Mouse (Mus musculus) kidney, adult 18-20 months (tissue): Measurements from ENCODE around the gene Trib3.
A peak's percentile ranks its signal among the peaks of the same experiment; 100 is the strongest.

Source experiments
- DNase-seq: peaks from one replicate; pipeline ENCODE4 v3.0.0; 2021

Trib3 gene

DNA sequence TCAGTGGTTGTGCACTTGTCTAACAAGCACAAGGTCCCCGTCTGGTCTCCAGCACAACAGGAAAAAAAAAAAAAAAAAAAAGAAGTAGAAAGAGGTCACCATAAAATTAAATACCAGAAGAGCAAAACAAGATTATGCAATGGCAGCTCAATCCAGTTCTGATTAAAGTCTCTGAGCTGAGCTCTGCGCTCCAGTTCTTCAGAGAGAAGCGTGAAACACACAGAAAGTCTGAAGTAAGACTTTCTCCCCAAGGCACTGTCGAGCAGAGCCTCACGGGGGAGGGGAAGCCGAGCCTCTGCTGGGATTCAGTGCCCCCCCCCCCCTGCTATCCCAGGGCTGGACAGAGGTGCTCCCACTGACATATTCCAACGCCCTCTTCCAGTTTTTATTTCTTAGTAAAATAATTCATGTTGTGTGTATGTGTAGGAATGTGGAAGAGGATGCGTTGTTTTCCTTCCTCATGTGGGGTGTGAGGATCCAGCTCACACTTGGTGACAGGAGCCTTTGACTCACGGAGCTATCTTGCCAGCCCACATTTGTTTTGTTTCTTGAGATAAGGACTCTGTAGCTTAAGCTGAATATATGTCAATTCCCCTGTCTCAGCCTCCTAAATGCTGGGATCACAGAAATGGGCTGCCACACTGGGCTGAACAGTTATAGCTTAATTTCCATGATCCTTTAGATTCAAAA is 3.1 kb upstream of the Trib3 start:
- DNase-seq: no peak

DNA sequence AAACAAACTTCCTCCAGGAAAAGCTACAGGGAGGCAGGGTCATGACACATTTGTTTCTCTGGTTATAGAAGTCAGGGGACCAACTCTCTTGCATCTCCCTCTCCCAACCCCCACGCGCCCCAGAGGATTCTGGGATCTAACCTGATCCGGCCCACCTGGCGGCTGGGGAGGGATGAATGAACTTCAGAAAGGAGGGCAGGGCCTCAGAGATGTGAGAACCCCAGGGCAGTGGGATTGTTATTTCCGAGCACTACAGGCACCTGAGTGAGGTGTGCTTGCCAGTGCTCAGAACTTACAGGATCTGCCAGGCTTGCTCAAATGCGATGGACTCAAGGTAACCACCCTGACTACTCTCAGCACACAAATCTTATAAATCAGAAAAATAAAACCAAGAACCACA is 1.6 kb upstream of the Trib3 start:
- no peak for DNase-seq

DNA sequence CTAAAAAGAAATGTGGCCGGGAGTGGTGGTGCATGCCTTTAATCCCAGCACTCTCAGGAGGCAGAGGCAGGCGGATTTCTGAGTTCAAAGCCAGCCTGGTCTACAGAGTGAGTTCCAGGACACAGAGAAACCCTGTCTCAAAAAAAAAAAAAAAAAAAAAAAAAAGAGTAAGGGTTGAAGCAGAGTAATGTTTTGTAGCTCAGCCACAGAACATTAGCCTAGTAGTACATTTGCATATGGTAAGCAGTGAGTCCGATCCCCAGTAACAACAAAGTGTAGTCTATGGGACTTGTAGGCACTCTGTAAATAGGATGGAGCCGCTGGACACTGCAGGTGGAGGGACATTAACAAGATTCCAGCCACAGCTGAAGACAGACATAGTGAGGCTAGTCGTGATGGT is 1.1 kb upstream of the Trib3 start:
- DNase-seq: no peak

DNA sequence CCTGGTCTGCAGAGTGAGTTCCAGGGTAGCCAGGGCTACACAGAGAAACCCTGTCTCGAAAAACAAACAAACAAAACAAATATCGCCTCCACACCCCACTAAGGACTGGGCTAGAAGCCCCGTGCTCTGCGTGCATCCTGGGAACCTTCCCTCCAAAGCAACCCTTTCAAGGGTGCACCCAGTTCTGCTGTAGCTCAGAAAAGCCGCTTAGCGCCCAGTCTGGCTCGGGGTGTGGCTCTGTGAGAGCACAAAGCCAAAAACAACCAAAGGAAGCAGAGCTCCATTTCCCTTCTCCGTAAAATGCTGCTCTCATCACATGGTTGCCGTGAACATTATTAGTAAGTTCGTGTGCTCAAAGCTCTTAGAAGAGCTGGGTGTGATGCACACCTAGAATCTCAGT is 529 bp upstream of the Trib3 start:
- DNase-seq: no peak

DNA sequence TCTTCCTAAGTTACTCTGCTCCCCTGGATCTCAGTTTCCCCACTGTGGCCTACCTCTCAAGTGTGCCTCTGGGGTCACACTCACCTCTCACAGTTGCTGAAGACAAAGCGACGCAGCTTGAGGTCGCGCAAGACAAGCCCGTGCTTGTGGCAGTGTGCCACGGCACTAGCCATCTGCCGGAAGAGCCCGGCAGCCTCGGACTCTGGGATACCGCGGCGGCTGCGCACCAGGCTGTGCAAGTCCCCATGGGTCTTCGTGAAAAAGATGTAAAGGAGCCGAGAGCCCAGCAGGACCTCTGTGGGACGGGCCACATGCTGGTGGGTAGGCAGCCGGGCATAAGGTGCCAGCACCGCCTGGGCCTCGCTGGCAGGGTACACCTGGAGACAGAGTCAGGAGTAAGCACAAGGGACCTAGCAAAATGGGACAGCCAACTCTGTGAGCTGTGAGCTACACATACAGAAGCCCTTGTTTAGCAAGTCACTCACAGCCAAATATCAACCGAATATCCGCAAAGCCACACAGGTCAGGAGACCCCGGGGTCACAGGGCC is 4.1 kb downstream of the Trib3 start:
- DNase-seq: no peak

DNA sequence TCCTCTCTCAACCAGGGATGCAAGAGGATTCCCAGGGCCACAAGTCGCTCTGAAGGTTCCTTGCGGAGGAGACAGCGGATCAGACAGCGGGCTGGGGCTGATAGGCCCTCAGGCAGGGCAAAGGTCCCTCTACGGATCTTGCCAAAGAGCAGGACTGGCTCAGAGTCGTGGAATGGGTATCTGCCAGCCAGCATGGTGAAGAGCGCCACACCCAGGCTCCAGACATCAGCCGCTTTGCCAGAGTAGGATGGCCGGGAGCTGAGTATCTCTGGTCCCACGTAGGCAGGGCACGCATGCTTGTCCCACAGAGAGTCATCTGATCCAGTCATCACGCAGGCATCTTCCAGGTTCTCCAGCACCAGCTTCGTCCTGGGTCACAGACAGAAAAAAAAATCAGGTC is 5.5 kb downstream of the Trib3 start:
- DNase-seq: no peak

DNA sequence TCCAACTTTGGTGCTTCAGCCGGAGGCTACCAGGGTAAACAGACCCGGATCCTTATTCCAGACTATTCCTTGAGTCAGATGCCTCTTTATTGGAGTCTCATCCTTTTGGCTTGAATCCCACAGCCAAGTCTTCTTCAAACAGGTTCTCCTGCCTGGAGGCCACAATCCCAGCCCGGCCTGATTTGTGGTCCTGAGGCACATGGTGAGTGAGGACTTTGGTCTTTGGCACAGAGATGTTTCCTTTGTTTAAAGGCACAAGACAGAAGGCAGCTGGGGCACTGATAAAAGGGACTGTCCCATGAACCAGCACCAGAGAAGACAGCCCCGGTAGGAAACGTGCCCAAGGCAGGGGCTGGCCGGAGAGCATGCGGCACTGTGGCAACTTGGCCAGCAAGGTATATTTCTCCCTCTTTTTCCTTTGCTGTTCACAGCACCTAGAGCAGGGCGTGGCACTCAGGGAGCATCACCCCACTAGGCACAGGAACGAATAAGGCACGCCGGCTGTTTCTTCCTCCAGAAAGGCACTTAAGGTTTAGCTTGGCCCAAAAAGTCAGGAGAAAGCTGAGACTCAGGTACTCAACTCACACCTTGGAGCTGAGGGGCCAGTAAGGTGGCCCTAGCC is 6.1 kb downstream of the Trib3 start:
- no peak for DNase-seq

DNA sequence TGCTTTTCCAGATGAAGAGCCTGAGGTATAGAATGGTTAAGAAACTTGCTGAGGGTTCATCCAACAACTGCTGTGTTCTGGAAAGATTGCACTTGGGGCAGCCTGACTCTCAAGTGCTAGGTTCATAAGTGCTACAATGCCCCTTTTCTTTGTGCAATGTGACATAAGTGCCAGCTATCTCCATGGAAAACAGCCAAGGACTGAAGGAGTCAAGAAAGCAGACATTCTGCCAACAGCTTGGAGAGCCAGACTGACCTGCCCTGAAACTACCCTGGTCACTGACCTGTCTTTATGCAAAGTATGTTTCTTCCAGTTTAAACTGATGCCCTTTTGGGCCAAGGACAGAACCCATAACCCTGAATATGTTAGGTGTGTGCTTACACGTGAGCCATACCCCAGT is 7.0 kb downstream of the Trib3 start:
- no peak for DNase-seq

DNA sequence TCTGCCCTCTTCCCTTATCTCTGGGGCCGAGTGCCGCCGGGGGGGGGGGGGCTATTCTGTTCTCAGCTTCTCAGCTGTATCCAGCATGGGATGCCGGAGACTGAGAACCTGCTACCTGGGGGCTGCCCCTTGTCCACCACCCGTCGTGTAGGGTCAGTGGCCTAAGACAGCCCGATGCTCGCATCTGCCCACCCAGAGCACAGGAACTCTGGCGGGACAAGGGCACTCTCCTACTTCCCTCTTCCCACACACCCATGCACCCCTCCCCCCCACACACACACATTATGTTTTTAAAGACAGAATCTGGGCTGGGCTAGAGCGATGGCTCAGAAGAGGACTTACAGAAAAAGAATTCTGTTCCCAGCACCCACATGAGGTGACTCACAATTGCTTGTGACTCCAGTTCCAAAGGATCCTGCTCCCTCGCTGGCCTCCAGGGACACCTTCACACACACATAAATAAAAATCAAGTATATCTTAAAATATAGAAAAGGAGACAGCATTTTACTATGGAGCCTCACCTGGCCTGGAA is 8.5 kb downstream of the Trib3 start:
- no peak for DNase-seq

DNA sequence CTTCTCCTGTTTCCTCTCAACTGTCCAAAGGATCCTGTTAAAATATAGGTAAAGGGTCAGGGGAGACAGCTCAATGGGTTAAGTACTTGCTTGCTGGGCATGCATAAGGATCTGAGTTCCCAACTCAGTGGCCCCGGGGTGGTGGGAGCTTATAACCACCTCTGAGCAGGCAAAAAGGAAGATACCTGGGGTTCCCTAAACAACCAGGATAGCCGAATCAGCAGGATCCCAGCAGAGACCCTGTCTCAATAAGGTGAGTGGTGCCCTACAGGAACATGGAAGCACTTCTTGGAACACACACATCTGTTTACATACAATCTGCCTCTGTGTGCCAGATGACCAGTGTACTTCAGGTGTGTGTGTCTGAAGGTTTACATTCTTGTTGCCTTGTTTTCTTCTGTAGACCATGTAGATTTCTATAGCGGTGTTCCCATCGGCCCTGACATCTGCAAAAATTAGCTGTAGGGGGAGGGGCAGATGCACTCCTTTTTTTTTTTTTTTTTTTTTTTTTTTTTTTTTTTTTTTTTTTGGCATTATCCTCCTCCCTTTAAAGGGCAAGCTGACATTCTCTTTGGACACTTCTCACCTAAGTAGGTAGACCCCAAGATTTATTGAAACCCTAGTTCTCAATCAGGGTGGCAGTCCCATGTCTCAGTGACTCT is 10.4 kb downstream of the Trib3 start:
- DNase-seq: no peak

DNA sequence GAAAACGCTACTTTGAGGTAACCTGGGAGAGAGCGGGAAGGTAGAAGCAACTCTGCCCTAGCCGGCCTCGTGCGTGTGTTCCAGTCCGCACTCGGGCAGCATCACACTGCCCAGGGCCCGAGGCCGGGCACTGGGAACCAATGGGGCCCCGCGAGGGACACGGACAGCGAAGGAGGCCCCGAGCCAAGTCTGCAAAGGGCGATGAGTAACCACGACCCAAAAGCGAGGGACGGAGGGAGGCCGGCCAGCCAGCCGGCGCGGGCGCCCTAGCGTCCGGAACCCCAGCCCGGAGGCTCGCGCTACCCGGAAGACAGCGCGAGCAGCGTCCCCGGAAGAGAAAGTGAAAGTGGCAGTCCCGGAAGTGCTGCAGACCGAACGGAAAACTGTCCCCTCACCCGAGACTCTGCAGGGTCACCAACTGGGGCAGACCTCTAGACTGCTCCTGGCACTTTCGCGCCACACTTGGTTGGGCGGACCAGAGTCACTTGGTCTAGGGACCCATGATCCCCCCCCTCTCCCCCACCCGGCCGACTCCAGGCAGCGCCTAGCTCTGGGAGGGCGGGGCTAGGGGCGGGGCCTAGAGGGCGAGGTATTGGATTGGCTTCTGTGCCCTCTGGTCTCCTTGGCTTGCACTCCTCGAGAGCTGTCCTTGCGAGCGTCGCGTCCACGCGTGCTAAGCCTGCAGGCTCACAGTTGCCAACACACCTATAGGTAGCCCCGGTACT is 11.6 kb downstream of the Trib3 start, which contains the start of gene Rbck1:
Gene Rbck1, minus strand, starts transcription at position 553 of the 725 bp plus-strand sequence.
- DNase-seq: peak; percentile 92

DNA sequence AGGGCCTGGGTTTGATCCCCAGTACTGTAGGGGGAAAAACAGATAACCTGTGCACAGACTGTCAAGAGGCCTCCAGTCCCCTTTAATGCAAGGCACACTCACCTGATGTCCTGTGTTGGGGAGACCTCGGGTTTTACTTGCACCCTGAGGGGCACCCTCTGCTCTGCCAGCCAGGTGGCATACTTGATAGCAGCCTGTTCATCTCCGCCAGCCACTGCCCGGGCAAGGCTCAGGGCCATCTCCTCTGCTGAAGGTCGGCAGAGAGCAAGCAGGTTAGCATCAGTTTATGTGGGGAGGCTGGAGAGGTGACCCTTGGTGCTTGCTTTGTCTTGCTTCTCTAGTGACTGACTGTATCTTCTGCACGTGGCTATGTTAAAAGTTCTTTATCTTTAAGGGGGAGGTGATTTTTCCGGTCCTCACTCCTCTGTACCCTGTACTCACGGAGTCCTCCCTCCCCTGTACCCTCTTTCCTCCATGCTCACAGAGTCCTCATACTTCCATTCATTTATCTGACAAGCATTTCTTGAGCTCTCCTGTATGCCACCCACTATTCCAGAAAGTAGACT is 12.9 kb downstream of the Trib3 start:
- no peak for DNase-seq

DNA sequence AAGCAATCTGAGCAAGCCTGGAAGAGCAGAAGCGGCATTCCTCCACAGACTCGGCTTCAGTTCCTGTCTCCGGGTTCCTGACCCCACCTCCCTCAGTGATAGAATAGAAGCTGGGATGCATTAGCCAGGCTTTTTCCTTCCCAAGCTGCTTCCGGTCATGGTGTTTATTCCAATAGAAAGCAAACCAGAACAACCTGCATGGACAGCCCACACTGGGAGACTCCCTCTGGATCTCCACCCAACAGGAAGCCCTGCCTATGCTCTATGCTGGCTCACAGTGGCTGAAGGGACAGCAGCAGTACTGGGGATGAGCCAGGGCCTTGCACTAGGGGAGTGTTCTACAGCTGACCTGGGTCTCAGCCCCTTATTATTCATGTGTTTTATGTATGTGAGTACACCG is 15.9 kb downstream of the Trib3 start:
- DNase-seq: no peak

DNA sequence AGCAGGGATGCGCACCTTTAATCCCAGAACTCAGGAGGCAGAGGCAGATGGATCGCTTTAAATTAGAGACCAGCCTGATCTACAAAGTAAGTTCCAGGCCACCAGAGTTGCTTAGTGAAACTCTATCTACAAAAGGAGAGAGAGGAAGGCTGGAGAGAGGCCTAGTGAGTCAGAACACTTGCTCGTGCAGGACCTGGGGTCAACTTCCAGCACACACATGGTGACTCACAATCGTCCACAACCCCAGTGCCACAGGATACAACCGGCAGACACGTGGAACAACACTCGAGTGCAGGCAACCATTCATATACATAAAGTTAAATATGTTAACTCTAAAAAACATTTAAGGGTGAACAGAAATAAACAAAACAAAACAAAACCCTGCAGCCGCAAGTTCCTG is 17.2 kb downstream of the Trib3 start:
- DNase-seq: no peak

DNA sequence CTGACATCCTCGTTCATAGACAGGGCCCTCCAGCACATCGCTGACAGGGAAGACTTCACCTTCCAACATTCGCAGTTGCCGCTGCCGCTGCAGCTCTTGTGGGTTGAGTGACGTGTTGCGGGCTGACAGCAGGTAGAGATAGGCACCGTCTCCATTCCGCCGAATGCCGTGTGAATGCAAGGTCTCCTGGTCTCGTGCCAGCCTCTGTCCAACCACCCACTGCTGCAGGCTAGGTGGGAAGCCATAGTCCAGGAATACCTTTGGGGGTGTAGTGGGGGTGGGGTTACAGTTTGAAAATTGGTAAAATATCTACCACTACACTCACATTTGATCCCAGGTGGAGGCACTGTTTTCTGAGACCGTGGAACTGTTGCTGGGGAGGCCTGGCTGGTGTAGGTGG is 17.7 kb downstream of the Trib3 start:
- no peak for DNase-seq

DNA sequence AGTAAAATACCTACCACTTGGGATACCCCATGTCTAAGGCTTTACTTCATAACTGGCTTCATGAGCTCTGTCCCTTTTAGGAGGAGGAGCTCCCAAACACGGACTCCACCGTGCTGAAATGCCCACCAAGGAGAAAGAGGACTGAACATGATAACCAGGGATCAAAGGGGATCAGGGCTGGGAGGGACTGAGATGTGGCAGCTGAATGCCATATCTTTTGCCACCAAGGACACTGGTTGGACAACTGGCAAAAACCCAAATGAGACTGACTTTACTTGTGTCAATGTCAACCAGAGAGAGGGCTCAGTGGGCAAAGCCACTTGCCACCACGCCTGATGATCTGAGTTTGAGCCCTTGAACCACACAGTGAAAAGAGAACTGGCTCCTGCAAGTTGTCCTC is 19.0 kb downstream of the Trib3 start:
- no peak for DNase-seq

DNA sequence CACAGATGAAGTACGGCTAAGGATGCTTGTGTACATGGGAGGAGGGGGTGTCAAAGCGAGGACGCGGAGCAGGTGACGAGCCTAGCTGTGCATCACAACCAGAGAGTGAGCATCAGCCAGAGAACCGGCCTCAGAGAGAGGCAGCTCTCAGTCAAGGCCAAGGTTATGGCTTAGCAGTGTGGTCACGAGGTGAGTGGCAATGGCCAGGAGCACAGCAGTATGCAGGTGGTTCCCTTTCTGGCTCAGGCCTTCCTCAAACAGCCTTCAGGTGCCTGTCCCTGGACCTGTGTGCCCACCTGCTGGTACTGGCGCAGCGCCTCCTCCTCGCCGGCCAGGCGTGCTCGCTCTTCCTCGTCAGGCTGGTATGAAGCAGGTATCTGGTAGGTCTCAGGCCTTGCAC is 19.9 kb downstream of the Trib3 start:
- no peak for DNase-seq

DNA sequence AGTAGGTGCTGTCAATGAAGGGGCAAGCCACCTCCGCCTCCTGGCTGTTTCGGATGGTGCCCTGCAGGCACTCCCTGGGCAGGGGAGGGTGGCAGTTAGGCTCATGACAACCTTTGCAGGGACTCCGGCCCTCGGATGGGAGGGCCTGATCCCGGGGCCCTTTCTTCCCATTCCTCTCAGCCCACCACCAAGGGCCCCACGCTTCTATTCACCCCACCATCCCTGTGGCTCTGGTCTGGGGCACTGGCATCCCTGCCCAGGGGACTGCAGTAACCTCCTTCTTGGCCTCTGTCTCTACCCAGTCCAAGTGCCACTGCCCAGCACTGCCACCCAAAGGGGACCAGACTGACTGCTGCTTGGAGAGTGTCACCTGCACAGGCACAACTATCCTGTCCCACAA is 21.6 kb downstream of the Trib3 start:
- DNase-seq: no peak

DNA sequence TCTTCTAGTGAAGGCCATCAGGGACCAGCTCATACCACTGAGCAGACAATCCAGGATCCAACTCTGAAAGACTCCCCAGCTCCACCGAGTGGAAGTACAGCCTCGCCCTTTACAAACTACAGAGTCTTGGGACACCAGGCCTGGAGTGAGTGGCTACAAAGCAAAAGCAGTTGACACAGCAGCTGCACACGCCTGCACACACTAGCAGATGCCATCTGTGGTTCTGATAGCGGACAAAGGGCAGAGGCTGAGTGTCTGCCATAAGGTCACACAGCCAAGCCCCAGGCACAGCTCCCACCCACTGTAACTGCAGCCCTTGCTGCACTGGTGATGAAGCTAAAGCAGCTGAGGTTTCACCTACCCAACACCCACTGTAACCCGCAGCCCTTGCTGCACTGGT is 22.3 kb downstream of the Trib3 start:
- DNase-seq: no peak

DNA sequence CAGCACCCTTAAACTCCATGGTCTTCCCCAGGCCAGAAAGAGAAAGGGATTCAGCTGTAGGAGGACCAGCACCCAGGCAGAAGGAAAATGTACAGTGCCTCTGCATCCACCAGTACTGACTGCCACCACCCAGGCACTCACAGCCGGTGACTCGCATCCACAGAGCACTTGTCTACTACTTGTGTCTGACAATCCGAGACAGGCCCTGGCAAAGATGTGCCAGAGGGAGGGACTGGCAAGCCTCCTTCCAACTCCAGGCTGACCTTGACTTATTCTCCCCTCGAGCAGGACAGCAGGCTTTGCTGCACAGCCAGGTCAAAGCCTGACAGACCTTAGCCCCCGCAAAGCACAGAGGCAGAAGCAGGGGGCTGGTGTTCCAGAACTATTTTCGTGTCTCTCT is 26.8 kb downstream of the Trib3 start:
- no peak for DNase-seq

DNA sequence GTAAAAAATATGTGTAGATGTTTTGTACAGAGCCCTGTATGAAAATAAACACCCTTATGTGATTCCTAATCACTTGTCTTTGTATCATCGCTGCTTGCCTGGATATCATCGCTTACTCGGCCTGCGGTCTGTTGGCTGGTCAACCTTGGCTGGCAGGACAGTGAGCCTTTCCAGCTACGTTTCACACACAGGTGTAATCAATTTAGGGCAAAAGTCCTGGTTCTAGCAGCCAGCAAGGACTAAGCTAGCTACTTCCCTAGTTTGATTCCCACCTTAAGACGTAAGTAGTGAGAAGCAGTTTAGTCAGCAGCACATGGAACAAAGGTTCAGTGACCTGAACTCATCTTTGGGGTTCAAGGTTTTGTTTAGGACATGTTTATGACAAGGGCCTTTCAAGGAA is 29.9 kb downstream of the Trib3 start:
- no peak for DNase-seq

DNA sequence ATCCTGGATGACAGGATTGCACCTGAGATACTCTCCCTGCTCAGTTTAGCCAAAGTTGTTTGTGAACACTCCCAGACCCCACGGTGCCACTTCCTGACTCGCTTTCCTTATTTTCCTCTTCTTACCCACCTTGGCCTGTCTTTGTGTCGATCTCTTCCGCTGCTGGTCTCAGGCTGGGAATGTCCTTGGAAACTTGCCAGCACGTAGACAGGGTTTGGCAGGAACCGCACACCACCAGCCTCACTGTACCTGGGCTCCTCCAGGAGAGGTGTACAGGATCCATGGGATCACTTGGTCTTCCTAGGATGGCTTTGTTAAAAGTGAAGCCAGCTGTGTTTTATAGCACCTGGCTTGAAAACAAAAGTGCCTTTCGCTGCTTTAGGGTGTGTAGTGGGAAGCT is 30.8 kb downstream of the Trib3 start:
- no peak for DNase-seq

DNA sequence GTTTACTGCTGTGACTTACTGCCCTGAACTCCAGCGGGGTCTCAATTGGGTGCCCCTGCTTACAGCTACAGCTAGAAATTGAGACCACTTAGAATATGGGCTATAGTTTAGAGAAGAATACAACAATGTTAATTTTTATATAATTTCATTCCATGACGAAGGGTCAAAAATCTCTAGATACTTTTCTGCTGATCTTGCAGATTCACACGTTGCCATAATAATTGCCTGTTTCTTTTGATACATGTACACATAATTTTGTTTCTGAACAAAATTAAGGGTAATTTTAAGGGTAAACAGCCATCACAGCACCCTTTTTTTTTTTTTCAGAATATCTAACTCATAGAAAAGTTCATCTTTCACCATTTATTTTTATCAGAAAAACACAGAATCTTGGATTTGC is 36.6 kb downstream of the Trib3 start:
- DNase-seq: no peak
